Mouse (Mus musculus) olfactory bulb, adult 2 months (tissue): ENCODE results near the gene Galnt10.

Experiments used
- CTCF ChIP-seq: fragments of 200-500 bp; IDR thresholded peaks from 2 replicates; pipeline ENCODE4 v1.5.1; 2012; ENCODE audit warnings: low read depth, mild to moderate bottlenecking, low read length, moderate library complexity; ENCODE audit not compliant: insufficient read depth
- POLR2A ChIP-seq: fragments of 200-500 bp; IDR thresholded peaks from 2 replicates; pipeline ENCODE4 v1.6.1; 2012; ENCODE audit warnings: mild to moderate bottlenecking, low read depth, low read length, moderate library complexity; ENCODE audit not compliant: insufficient read depth

DNA sequence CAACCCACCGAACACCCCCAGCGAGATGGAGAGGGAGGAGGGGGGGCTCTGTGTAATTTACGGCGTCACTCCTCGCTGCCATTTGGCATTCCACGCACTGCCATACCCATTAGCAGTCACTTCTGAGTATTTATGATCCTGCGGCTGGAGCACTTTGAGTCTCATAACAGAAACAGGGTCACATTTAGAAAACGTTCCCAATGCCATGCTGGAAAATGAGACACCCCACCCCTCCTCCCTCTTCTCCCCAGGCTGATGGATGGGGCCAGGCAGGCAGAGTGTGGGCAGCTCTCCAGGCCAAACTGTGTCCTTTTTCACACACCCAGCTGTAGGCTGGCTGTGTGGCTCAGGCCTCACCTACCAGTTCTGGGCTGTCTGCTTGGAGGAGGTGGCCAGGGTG is 38.7 kb downstream of the Galnt10 start:
- TF ChIP-seq POLR2A (no peak), CTCF (no peak)
